Mouse (Mus musculus): ENCODE measurements around the gene Arl5c.

DNA sequence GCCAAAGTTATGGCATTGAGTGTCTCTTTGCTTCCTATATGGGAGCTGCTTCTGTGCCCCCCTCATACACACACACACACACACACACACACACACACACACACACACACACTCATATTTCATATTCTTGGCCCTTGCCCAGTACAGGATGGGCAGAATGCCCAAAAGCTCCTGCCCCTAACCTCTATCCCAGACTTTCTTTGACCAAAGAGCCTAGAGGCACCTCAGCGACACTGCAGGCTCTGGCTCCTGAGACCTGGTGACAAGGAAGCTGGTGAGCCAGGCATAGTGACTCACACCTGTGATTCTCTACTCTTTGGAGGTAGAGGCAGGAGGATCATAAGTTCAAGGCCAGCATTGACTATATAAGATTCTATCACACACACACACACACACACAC lies 24.7 kb upstream of the Arl5c start:
- TF ChIP-seq GATA1 (IDR thresholded peaks at IDR 0.05; ENCODE audit: borderline replicate concordance, low read length) (no peak), FLI1 (IDR thresholded peaks at IDR 0.05; ENCODE audit: low read length) (no peak)
